Mouse (Mus musculus) cerebellum, adult 2 months (tissue): ENCODE measurements around the gene Zfp770. TPM values are rescaled to one million over a fixed set of nuclear protein-coding genes. Genes with fewer than 3 reads are reported as not detected.
A peak's percentile ranks its signal among the peaks of the same experiment; 100 is the strongest.

ENCODE experiments used
- DNase-seq, 2 experiments: peaks; one replicate each; pipeline ENCODE4 v3.0.0; 2021
- H3K27ac ChIP-seq: fragments of 200-500 bp; 2 replicates; pipeline ENCODE4 v1.5.1; 2012; ENCODE audit warnings: low read length, control low read depth, inconsistent platforms; ENCODE audit not compliant: insufficient read depth
- H3K27me3 ChIP-seq: fragments of 200-500 bp; 2 replicates; pipeline ENCODE4 v1.6.1; 2012; ENCODE audit warnings: inconsistent platforms, mild to moderate bottlenecking, low read length, moderate library complexity; ENCODE audit not compliant: control insufficient read depth, insufficient read depth
- H3K4me1 ChIP-seq: fragments of 200-500 bp; 2 replicates; pipeline ENCODE4 v1.6.1; 2011; ENCODE audit warnings: low read length; ENCODE audit not compliant: control insufficient read depth, insufficient read depth
- H3K4me3 ChIP-seq: fragments of 200-500 bp; replicated peaks from 2 replicates; pipeline ENCODE3; 2011; ENCODE audit warnings: mild to moderate bottlenecking, low read depth, low read length, control low read depth; ENCODE audit not compliant: insufficient read depth
- CTCF ChIP-seq: fragments of 200-500 bp; IDR thresholded peaks from 2 replicates; pipeline ENCODE4 v1.5.1; 2011; ENCODE audit warnings: low read depth, mild to moderate bottlenecking, control low read depth, low read length, moderate library complexity, borderline replicate concordance; ENCODE audit not compliant: insufficient read depth
- POLR2A ChIP-seq: fragments of 200-500 bp; IDR thresholded peaks from 2 replicates; pipeline ENCODE4 v1.6.1; 2011; ENCODE audit warnings: low read length, control low read depth, borderline replicate concordance; ENCODE audit not compliant: insufficient read depth
- WGBS: fragments of 180-500 bp; shearing (Covaris S2); methylation state at CpG from one replicate; pipeline ENCODE4 v1.1.7; 2018; 5-methylcytosine and 5-hydroxymethylcytosine counted together
- polyA plus RNA-seq: library from polyadenylated mRNA; depleted of rRNA; stranded (reverse); fragments of >200 nt; gene quantifications from 2 replicates; pipeline ENCODE4 v1.2.3, GENCODE M21; 2012; rRNA removed

Zfp770 gene
- polyA plus RNA-seq, 1 experiment = 11.3 TPM

DNA sequence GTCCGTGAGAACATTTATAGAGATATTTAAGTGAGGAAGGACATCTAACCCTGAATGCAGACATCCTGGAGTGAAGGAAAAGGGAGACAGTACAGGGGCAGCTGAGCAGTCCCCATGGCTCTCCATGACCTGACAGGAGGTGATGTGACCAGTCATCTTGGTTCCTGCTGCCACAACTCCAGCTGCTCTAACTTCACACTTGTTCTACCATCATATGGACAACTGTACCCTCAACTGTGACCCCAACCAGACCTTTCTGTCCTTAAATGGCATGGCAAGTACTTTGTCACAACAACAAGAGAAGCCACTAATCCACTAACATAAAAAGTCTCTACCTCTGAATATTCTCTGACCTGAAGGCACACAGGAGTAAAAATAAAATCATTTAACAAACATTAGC lies 39.3 kb downstream of the Zfp770 start:
- TF ChIP-seq POLR2A = no peak
- no peak for TF ChIP-seq CTCF
- WGBS = 97% methylated on average over 1 of the region's 1 CpGs

DNA sequence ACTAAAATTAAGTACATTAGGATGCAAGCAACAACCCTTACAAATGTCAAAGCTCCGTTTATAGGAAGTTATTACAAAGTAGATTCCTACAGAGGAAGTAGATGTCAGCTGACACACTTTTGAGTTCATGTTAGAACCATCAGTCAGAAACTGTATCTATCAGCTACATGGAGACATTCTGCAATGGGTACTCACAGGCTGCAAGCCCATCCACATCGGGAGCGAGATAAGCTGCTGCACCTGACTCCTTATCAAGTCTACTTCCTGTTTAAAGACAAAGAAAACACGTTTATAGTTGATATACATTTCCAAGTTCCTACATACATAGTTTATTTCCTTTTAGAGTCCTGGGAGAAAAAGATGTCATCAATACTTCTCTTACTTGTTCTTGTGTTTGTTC lies 43.9 kb downstream of the Zfp770 start:
- H3K27me3 ChIP-seq = no peaks in the 10 kb centered on the region
- no peak for TF ChIP-seq POLR2A
- TF ChIP-seq CTCF = no peak
- DNase-seq = no peak
- H3K4me3 ChIP-seq = no peak overlapping the region
- H3K27ac ChIP-seq = no peak overlapping the region
- no peaks in the 10 kb centered on the region for H3K4me1 ChIP-seq
- 89% methylated on average over 4 of the region's 4 CpGs for WGBS

More for the DNA sequence above, 39.3 kb downstream of the Zfp770 start:
- H3K27ac ChIP-seq = no peak overlapping the region
- H3K4me3 ChIP-seq = no peak overlapping the region
- DNase-seq = no peak
- H3K4me1 ChIP-seq = no peaks in the 10 kb centered on the region
- no peaks in the 10 kb centered on the region for H3K27me3 ChIP-seq

DNA sequence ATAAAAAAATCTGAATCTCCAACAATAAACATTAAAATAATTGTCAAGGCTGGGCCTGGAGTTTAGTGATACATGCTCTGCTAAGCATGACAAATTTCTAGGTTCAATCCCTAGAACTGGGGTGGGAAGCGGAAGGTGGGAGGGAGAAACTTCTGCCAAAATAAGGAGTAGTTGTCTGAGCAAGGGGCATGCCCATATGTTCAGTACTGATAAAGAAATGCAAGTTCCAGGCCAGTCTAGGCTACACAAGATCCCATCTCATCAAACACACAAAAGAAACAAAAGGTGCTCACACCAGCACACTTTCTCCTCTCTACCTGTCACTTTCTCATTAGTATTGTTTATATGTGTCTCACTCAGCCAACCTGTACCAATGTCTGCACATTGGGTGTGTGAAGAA lies 44.6 kb downstream of the Zfp770 start:
- 87% methylated on average over 1 of the region's 1 CpGs for WGBS
- H3K4me3 ChIP-seq = no peak overlapping the region
- H3K27me3 ChIP-seq = no peaks in the 10 kb centered on the region

DNA sequence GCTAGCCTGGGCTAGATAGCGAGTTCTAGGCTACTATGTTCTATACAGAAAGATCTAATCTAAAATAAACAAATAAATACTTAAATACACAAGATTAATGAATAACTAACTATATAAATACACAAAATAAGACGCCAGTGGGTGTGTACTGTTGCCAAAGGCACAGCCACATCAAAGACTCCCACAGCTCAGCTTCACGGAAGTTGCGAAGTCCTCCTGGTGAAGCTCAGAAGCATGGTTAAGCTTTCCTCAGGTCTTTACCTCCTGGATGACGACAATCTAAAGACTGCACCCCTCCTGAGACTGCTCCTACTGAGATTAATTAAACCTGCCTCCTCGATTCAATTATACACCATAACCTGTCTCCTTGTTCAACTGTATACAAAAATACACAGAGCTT lies 48.0 kb downstream of the Zfp770 start:
- no peak for TF ChIP-seq POLR2A
- no peak for TF ChIP-seq CTCF
- WGBS = 92% methylated on average over 6 of the region's 6 CpGs
- no peak for DNase-seq
- Histone ChIP-seq H3K27ac (no peak overlapping the region), H3K4me3 (no peak overlapping the region), H3K27me3 (no peaks in the 10 kb centered on the region), H3K4me1 (no peaks in the 10 kb centered on the region)

More for the DNA sequence above, 44.6 kb downstream of the Zfp770 start:
- Histone ChIP-seq H3K27ac (no peak overlapping the region), H3K4me1 (no peaks in the 10 kb centered on the region)
- no peak for TF ChIP-seq CTCF
- TF ChIP-seq POLR2A = no peak
- DNase-seq = no peak

DNA sequence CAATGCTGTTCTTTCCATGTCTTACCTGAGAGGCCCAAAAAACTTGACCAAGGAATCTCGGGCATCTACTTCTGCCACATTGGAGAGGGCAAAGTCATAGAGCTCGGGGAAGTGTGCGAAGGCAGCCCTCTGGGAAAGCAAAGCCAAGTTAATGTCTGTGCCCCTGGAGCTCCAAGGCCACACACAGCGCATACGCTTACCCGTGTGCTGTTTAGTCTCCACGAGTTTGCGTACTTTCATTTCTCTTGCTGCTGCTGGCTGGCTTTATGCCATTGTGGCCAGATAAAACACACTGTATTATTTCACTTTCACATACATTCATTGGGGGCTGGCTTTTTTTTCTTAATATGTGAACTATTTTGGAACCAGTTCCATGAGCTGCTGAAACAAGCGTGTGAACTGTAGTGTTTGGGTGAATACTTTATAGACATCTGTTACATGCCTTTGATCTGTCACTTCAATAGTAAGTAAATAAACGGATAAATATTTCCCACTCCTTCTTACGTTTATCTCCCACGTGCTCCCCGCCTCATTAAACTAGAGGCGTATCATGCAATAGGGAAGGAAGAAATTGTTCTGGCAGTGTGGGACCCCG lies 54.3 kb downstream of the Zfp770 start:
- Histone ChIP-seq H3K4me3 (no peak overlapping the region), H3K27ac (no peak overlapping the region), H3K4me1 (no peaks in the 10 kb centered on the region), H3K27me3 (no peaks in the 10 kb centered on the region)
- 90% methylated on average over 15 of the region's 15 CpGs for WGBS
- DNase-seq = no peak
- TF ChIP-seq CTCF (no peak), POLR2A (no peak)

DNA sequence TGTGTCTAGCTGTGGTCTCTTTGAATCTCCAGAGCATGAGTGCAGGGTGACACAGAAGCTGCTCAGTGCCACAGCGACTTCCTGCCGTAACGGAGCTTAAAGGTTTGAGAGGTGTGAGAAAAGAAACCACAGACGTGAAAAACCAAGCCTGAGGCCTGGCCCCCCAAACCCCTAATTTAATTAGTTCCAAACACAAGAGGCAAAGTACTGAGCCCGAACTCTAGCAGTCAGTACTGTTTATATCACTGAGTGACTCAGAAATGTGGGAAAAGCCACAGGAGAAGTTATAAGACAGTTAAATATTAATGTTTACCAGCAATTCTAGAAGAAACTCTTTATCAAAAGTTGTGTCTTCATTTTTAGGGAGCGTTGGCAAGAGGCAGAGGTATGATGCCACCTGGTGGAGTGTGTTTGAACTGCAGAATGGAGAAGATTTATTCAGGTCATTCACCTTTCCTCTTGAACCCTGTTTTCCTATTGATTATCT lies 55.9 kb downstream of the Zfp770 start:
- H3K27me3 ChIP-seq = no peaks in the 10 kb centered on the region
- no peak overlapping the region for H3K4me3 ChIP-seq
- H3K27ac ChIP-seq = no peak overlapping the region
- peak; percentile 13 to 22 for DNase-seq
- H3K4me1 ChIP-seq = no peaks in the 10 kb centered on the region
- 73% methylated on average over 6 of the region's 6 CpGs for WGBS
- TF ChIP-seq CTCF (peak; percentile 54; the same call in 1 of the 2 replicates), POLR2A (no peak)

DNA sequence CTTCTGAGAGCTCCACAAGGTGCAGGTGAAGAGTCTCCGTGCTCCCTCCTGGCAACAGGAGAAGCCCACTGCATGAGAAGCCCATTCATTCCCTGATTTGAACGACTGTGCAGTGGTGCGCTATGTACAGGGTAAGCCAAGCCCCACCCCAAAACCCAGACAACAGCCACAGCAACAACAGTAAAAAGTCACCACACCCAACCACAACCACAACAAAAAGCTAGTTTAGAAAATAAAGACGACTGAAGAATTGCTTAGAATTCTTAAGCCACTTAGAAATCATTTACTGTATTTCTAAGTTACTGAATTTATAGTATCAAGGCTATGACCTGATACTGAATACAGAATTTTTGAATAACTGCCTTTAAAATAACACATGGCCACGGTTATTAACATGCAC lies 56.4 kb downstream of the Zfp770 start:
- no peak for DNase-seq
- WGBS = 92% methylated on average over 5 of the region's 5 CpGs
- H3K27ac ChIP-seq = no peak overlapping the region
- H3K4me1 ChIP-seq = no peaks in the 10 kb centered on the region
- no peaks in the 10 kb centered on the region for H3K27me3 ChIP-seq
- no peak overlapping the region for H3K4me3 ChIP-seq
- no peak for TF ChIP-seq POLR2A
- no peak for TF ChIP-seq CTCF

DNA sequence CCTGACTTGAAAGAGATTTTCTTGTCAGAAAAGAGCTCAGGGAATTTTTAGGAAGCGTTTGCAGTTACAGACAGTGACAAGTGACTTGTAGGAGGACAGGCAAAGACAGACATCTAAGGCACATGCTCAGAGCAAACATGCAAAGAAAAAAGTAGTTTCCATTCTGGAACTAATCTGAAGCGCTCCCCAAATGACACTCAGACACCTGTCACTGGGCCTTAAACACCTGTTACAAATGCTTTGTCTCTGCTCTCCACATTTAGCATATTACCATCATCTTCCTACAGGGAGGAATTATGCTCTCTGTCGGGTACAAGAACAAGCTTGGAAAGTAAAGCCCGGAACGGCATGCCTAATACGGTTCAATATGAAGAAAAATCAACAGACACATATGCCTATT lies 57.4 kb downstream of the Zfp770 start:
- 89% methylated on average over 6 of the region's 6 CpGs for WGBS
- Histone ChIP-seq H3K4me1 (no peaks in the 10 kb centered on the region), H3K27me3 (no peaks in the 10 kb centered on the region), H3K27ac (no peak overlapping the region), H3K4me3 (no peak overlapping the region)
- DNase-seq = no peak
- TF ChIP-seq CTCF (no peak), POLR2A (no peak)

Other genes with a start within 250 kb of the Zfp770 start
- gene Gjd2, start 187.8 kb downstream of the Zfp770 start, polyA plus RNA-seq = 12.3 and 12.8 TPM in 2 replicates
- not detected in 2 replicates for gene Actc1, start 147.9 kb downstream of the Zfp770 start, polyA plus RNA-seq
- 27.3 and 31.6 TPM in 2 replicates for gene Aqr, start 14.4 kb downstream of the Zfp770 start, polyA plus RNA-seq